Mouse (Mus musculus) heart, embryonic 14.5 days (tissue): ENCODE measurements around the gene Sgca. TPM values are rescaled to one million over a fixed set of nuclear protein-coding genes. Genes with fewer than 3 reads are reported as not detected.

Experiments used
- ATAC-seq: fragments of 200-750 bp; cut with Nextera tagmentation; 2 replicates; pipeline ENCODE4 v1.8.0; 2017; ENCODE audit warnings: low read depth, moderate TSS enrichment; ENCODE audit not compliant: insufficient number of reproducible peaks, insufficient read depth, low FRiP score
- H3K27ac ChIP-seq, 2 experiments: fragments of 200-500 bp in 1 of 2; fragments of 300-500 bp in 1 of 2; sonication (generic) in 1 of 2; replicated peaks in 1 of 2; 2 replicates each; pipeline ENCODE4 v1.5.1; 2012 to 2014; ENCODE audit warnings: low read depth in 2 of 2, low read length in 2 of 2, control low read depth in 1 of 2, mild to moderate bottlenecking in 1 of 2, mixed read lengths in 1 of 2; ENCODE audit not compliant: control insufficient read depth in 1 of 2, insufficient read depth in 1 of 2
- H3K27me3 ChIP-seq: fragments of 300-500 bp; sonication (generic); 2 replicates; pipeline ENCODE4 v1.6.1; 2014; ENCODE audit warnings: mild to moderate bottlenecking, low read length, control low read depth; ENCODE audit not compliant: control insufficient read depth, insufficient read depth
- H3K36me3 ChIP-seq: fragments of 300-500 bp; sonication (generic); 2 replicates; pipeline ENCODE4 v1.6.1; 2014; ENCODE audit warnings: mild to moderate bottlenecking, control low read depth, low read length, mixed read lengths; ENCODE audit not compliant: control insufficient read depth, insufficient read depth
- H3K4me1 ChIP-seq, 2 experiments: fragments of 200-500 bp in 1 of 2; fragments of 300-500 bp in 1 of 2; sonication (generic) in 1 of 2; 2 replicates each; pipeline ENCODE4 v1.6.1; 2012 to 2014; ENCODE audit warnings: low read length in 2 of 2, control low read depth in 1 of 2, mixed read lengths in 1 of 2; ENCODE audit not compliant: control insufficient read depth in 2 of 2, insufficient read depth in 2 of 2
- H3K4me2 ChIP-seq: fragments of 300-500 bp; sonication (generic); 2 replicates; pipeline ENCODE4 v1.6.1; 2014; ENCODE audit warnings: mild to moderate bottlenecking, low read length
- H3K4me3 ChIP-seq, 2 experiments: fragments of 200-500 bp in 1 of 2; fragments of 300-500 bp in 1 of 2; sonication (generic) in 1 of 2; 2 replicates each; pipeline ENCODE4 v1.5.1; 2012 to 2014; ENCODE audit warnings: low read length in 2 of 2, mild to moderate bottlenecking in 2 of 2, control low read depth in 1 of 2, low read depth in 1 of 2, moderate library complexity in 1 of 2; ENCODE audit not compliant: control insufficient read depth in 1 of 2, insufficient read depth in 1 of 2
- H3K9ac ChIP-seq: fragments of 300-500 bp; sonication (generic); 2 replicates; pipeline ENCODE4 v1.6.1; 2014; ENCODE audit warnings: mild to moderate bottlenecking, low read length
- H3K9me3 ChIP-seq: fragments of 300-500 bp; sonication (generic); 2 replicates; pipeline ENCODE4 v1.6.1; 2016; ENCODE audit warnings: low read length, control low read depth; ENCODE audit not compliant: control insufficient read depth
- WGBS: fragments of 180-500 bp; shearing (Covaris S2); extraction: QIAGEN DNeasy Blood & Tissue Kit; methylation state at CpG from one replicate; pipeline ENCODE4 v1.1.7; 2014; 5-methylcytosine and 5-hydroxymethylcytosine counted together
- polyA plus RNA-seq: library from polyadenylated mRNA; unstranded; fragments of >200 nt; fragmentation: Nextera tagmentation; extraction: Ambion mirVana; gene quantifications from 2 replicates; pipeline ENCODE4 v1.2.1, GENCODE M21; 2014

Sgca gene
- polyA plus RNA-seq, 1 experiment from 2014 or later: 34.6 TPM

DNA sequence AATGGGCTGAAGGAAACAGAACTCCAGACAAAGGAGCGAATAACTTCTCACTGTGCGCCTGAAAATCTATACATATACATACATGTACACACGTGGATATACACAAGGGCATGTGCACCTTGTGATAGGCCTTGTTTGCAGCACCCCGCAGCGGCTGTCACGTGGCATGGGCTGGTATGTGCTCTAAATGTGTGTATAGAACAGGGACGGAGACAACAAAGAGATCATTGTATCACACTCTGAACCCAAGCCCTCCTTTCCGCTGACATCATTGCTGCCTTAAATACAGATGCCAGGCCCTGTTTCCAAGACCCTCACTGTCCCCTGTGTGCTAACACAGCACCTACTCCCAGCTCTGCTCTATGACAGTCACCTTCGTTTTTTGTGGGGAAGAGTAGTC is 21.0 kb downstream of the Sgca start:
- H3K36me3 ChIP-seq: peaks cover 12% of the 10 kb centered on the region; the same call in 1 of the 2 replicates
- no peaks in the 10 kb centered on the region; the same call in none of the 2 replicates for H3K27me3 ChIP-seq
- peak overlapping the region in 1 of 2 experiments; percentile 20; a peak in 2 of 4 replicates for H3K4me3 ChIP-seq
- no peaks in the 10 kb centered on the region for H3K9me3 ChIP-seq
- peak overlapping the region; percentile 48 to 67; a peak in 3 of 4 replicates for H3K27ac ChIP-seq
- 62% methylated on average over 9 of the region's 9 CpGs for WGBS
- H3K4me2 ChIP-seq: no peak overlapping the region
- peaks cover 4 to 11% of the 10 kb centered on the region in 2 experiments; a peak in 2 of 4 replicates for H3K4me1 ChIP-seq
- H3K9ac ChIP-seq: peak overlapping the region; percentile 36
- no peak for ATAC-seq

DNA sequence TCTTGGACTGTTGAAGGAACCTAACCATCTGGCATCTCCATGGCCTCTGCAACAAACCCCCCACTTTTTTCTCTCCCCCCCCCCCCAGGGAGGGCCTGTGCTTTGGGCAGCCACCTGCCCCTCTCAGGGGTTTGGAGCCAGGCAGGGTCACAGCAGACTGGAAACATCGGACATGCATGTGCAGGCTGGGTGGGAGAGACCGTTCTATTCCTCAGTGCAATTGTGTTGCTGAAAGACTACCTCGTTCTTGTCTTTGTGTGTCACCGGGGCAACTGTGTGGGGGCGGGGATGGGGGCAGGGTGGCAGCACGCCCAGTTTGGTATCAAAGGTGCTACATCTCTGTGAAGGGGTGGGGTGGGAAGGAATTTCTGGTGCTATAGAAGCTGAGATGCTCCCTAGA is 24.0 kb downstream of the Sgca start:
- no peak for ATAC-seq
- H3K9ac ChIP-seq: no peak overlapping the region
- no peaks in the 10 kb centered on the region for H3K9me3 ChIP-seq
- H3K4me2 ChIP-seq: no peak overlapping the region
- peaks cover 29% of the 10 kb centered on the region for H3K36me3 ChIP-seq
- peaks cover 4% of the 10 kb centered on the region in 2 experiments; a peak in 2 of 4 replicates for H3K4me1 ChIP-seq
- no peaks in the 10 kb centered on the region; the same call in none of the 2 replicates for H3K27me3 ChIP-seq
- H3K27ac ChIP-seq: peak overlapping the region in 1 of 2 experiments; percentile 35; a peak in 1 of 4 replicates
- H3K4me3 ChIP-seq: no peak overlapping the region
- WGBS: 13% methylated on average over 6 of the region's 6 CpGs

DNA sequence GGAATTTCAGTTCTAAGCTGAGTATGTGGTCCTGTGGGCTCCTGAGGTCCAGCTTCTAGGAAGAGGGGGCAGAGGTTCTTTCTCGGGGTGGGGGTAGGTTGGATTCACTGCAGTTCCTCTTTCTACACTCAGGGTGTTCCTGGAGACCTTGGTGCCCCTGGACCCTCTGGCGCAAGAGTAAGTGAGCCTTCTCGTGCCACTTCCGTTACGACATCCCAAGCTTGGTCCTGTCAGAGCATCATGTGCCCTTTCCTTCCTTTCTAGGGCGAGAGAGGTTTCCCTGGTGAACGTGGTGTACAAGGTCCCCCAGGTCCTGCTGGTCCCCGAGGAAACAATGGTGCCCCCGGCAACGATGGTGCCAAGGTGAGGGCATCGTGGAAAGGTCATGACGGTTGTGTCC is 30.9 kb downstream of the Sgca start:
- H3K4me3 ChIP-seq: no peak overlapping the region
- H3K27ac ChIP-seq: peak overlapping the region in 1 of 2 experiments; percentile 55; a peak in 1 of 4 replicates
- peaks cover 68% of the 10 kb centered on the region for H3K36me3 ChIP-seq
- ATAC-seq: no peak
- no peaks in the 10 kb centered on the region for H3K4me1 ChIP-seq
- no peak overlapping the region; the same call in 1 of the 2 replicates for H3K9ac ChIP-seq
- WGBS: 82% methylated on average over 12 of the region's 12 CpGs
- peaks cover 25% of the 10 kb centered on the region for H3K27me3 ChIP-seq
- no peaks in the 10 kb centered on the region for H3K9me3 ChIP-seq
- H3K4me2 ChIP-seq: no peak overlapping the region

DNA sequence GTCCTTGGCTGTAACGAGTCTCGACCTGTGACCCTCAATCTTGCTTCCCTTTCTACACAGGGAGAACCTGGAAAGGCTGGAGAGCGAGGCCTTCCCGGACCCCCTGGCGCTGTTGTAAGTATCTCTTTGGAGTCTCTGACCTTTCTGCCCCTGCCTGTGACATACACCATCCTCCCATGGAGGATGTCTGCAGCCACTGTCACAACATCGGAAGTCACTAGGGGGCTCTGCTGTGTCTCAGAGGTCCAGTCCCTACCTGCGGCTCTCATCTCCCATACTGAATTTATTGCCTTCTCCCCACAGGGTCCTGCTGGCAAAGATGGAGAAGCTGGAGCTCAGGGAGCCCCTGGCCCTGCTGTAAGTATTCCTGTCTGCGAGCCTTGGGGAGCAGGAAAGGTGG is 31.8 kb downstream of the Sgca start:
- no peak overlapping the region for H3K4me2 ChIP-seq
- peaks cover 75% of the 10 kb centered on the region for H3K36me3 ChIP-seq
- peaks cover 33% of the 10 kb centered on the region for H3K27me3 ChIP-seq

DNA sequence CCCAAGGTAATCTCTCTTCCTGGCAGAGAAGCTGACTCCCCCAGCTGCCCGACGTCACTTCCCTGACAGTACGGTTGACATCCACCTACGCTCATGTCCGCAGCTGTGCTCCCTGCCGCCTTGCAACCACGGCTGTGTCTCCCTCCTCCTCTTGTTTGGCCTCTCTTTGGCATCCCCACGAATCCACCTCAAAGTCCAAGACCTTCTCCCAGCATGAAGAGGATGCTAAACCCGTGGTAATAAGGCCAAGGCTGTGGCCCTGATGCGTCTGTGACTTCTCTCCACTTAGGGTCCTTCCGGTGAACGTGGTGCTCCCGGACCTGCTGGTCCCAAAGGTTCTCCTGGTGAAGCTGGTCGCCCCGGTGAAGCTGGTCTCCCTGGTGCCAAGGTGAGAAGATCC is 33.1 kb downstream of the Sgca start:
- no peak for ATAC-seq
- Histone ChIP-seq H3K9ac (no peak overlapping the region; the same call in 1 of the 2 replicates), H3K9me3 (no peaks in the 10 kb centered on the region), H3K27ac (peak overlapping the region; percentile 0 to 38; a peak in 1 of 4 replicates), H3K4me3 (no peak overlapping the region), H3K27me3 (peaks cover 40% of the 10 kb centered on the region), H3K4me2 (no peak overlapping the region), H3K36me3 (peaks cover 66% of the 10 kb centered on the region; the same call in 1 of the 2 replicates), H3K4me1 (no peaks in the 10 kb centered on the region)
- WGBS: 62% methylated on average over 15 of the region's 15 CpGs

More for the DNA sequence above, 31.8 kb downstream of the Sgca start:
- 28% methylated on average over 8 of the region's 8 CpGs for WGBS
- Histone ChIP-seq H3K27ac (peak overlapping the region; percentile 39 to 47), H3K4me1 (no peaks in the 10 kb centered on the region), H3K9me3 (no peaks in the 10 kb centered on the region), H3K4me3 (no peak overlapping the region), H3K9ac (no peak overlapping the region)
- no peak for ATAC-seq

DNA sequence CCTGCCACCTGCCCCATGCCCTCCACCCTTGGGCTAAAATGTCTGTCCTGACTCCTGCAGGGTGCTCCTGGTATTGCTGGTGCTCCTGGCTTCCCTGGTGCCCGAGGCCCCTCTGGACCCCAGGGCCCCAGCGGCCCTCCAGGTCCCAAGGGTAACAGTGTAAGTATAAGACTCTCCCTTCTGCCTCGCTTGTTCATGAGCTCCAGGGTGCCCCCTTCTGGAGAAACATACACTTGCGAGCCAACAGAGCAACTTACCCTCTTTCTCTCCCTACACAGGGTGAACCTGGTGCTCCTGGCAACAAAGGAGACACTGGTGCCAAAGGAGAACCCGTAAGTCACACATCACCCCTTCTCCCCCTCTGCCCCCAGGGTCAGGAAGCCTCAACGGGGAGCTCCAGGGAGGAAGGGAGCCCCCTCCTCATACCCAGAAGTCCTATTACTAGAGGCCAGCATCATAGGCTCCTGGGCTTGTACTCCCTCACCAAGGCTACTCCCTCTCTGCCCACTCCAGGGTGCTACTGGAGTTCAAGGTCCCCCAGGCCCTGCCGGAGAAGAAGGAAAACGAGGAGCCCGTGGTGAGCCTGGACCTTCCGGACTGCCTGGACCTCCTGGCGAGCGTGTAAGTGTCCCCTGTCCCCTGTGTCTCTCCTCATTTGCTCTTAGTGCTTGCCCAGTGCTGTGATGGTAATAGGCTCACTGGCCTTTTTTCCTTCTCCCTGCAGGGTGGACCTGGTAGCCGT is 33.7 kb downstream of the Sgca start:
- Histone ChIP-seq H3K4me2 (peak overlapping the region; percentile 2; the same call in 1 of the 2 replicates), H3K9ac (no peak overlapping the region; the same call in 1 of the 2 replicates)

DNA sequence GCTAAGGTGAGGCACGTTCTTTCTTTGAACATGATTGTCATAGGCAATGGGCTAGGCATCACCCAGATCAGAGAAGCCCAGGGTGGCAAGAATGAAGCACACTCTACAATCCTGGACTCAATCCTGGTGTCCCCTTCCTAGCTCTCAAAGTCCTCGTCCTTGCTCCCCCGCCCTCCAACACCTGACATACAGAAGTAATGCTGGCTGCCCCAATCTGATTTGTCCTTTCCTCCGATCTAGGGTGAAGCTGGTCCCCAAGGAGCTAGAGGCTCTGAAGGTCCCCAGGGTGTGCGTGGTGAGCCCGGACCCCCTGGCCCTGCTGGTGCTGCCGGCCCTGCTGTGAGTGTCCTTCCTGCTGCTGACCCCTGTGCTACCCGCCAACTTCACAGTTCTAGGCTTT is 34.4 kb downstream of the Sgca start:
- Histone ChIP-seq H3K36me3 (peaks cover 55% of the 10 kb centered on the region; the same call in 1 of the 2 replicates), H3K27me3 (peaks cover 40% of the 10 kb centered on the region)
- WGBS: 83% methylated on average over 8 of the region's 8 CpGs

More for the DNA sequence above, 33.7 kb downstream of the Sgca start:
- Histone ChIP-seq H3K9me3 (no peaks in the 10 kb centered on the region), H3K27ac (peak overlapping the region; percentile 23 to 38; a peak in 1 of 4 replicates), H3K36me3 (peaks cover 62% of the 10 kb centered on the region; the same call in 1 of the 2 replicates), H3K4me1 (peaks cover 0 to 2% of the 10 kb centered on the region in 2 experiments; a peak in 1 of 4 replicates), H3K4me3 (no peak overlapping the region), H3K27me3 (peaks cover 40% of the 10 kb centered on the region)
- no peak for ATAC-seq
- WGBS: 42% methylated on average over 13 of the region's 13 CpGs

More for the DNA sequence above, 34.4 kb downstream of the Sgca start:
- ATAC-seq: no peak
- H3K4me3 ChIP-seq: no peak overlapping the region
- H3K9ac ChIP-seq: no peak overlapping the region; the same call in 1 of the 2 replicates
- H3K4me2 ChIP-seq: peak overlapping the region; percentile 2; the same call in 1 of the 2 replicates
- H3K9me3 ChIP-seq: no peaks in the 10 kb centered on the region
- H3K4me1 ChIP-seq: peaks cover 0 to 2% of the 10 kb centered on the region in 2 experiments; a peak in 1 of 4 replicates
- peak overlapping the region; percentile 0 to 38; a peak in 2 of 4 replicates for H3K27ac ChIP-seq
